Mouse (Mus musculus): ENCODE data around the gene Slc24a4. TPM values are rescaled to one million over a fixed set of nuclear protein-coding genes. Genes with fewer than 3 reads are reported as not detected.
"Not testable (repeated sequence)": the region's sequence is repeated elsewhere in the genome, so short reads cannot be mapped to it uniquely, and the experiment has no call there.

Slc24a4 gene
- polyA plus RNA-seq, 1 experiment from 2014 or later, result not detected

- no peak overlapping the region for H3K4me3 ChIP-seq (ENCODE audit: inconsistent target)
- 96% methylated on average over 4 of the region's 4 CpGs for WGBS (ENCODE audit: missing documents)
- H3K79me2 ChIP-seq (ENCODE audit: inconsistent target), result no peaks in the 10 kb centered on the region
- no peak overlapping the region for H3K27ac ChIP-seq
- no peaks in the 10 kb centered on the region for H3K36me3 ChIP-seq (ENCODE audit: inconsistent target)
Observed at GRCm38 (mm10) chr12:102250316-102250715, 121.8 kb downstream of the Slc24a4 start.

- no peaks in the 10 kb centered on the region for H3K36me3 ChIP-seq (ENCODE audit: inconsistent target)
- no peaks in the 10 kb centered on the region for H3K79me2 ChIP-seq (ENCODE audit: inconsistent target)
- 67% methylated on average over 3 of the region's 3 CpGs for WGBS (ENCODE audit: missing documents)
- no peak overlapping the region for H3K27ac ChIP-seq
- no peak overlapping the region for H3K4me3 ChIP-seq (ENCODE audit: inconsistent target)
Observed at GRCm38 (mm10) chr12:102251070-102251469, 122.5 kb downstream of the Slc24a4 start.

- H3K27ac ChIP-seq, result no peak overlapping the region
- H3K4me3 ChIP-seq (ENCODE audit: inconsistent target), result no peak overlapping the region
- H3K79me2 ChIP-seq (ENCODE audit: inconsistent target), result no peaks in the 10 kb centered on the region
- 94% methylated on average over 3 of the region's 3 CpGs for WGBS (ENCODE audit: missing documents)
- H3K36me3 ChIP-seq (ENCODE audit: inconsistent target), result no peaks in the 10 kb centered on the region
Observed at GRCm38 (mm10) chr12:102251985-102252384, 123.5 kb downstream of the Slc24a4 start.

GRCm38 (mm10) chr12:102252525-102252924 lies 124.0 kb downstream of the Slc24a4 start:
- Histone ChIP-seq H3K27ac (no peak overlapping the region), H3K36me3 (ENCODE audit: inconsistent target) (no peaks in the 10 kb centered on the region), H3K4me3 (ENCODE audit: inconsistent target) (no peak overlapping the region), H3K79me2 (ENCODE audit: inconsistent target) (no peaks in the 10 kb centered on the region)
- WGBS (ENCODE audit: missing documents), result 0% methylated on average over 1 of the region's 1 CpGs

DNA sequence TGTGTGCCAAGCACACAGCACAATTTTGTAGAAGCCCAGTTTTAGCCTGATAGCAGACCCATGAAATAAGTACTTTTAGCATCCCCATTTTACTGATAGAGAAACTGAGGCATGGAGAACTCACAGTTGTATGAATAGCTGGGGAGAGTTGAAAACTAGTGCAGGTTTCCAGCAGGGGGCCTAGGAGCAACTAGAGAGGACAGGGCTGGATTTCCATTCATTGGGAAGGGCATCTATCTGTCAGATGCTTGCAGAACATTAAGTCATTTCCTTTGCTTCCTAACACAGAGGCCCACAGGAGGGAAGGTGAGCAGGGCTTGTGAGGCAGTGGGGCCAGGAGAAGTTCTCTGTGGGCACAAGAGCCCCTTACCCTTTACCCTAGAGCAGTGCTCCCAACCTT lies 126.5 kb downstream of the Slc24a4 start:
- no peak overlapping the region for H3K27ac ChIP-seq
- no peaks in the 10 kb centered on the region for H3K79me2 ChIP-seq (ENCODE audit: inconsistent target)
- no peak overlapping the region for H3K4me3 ChIP-seq (ENCODE audit: inconsistent target)
- no peaks in the 10 kb centered on the region for H3K36me3 ChIP-seq (ENCODE audit: inconsistent target)

GRCm38 (mm10) chr12:102258522-102259112 lies 130.1 kb downstream of the Slc24a4 start:
- whole genome bisulfite sequencing (ENCODE audit: missing documents), result 58% methylated on average over 3 of the region's 3 CpGs
- Histone ChIP-seq H3K79me2 (ENCODE audit: inconsistent target) (no peaks in the 10 kb centered on the region), H3K27ac (no peak overlapping the region), H3K36me3 (ENCODE audit: inconsistent target) (no peaks in the 10 kb centered on the region), H3K4me3 (ENCODE audit: inconsistent target) (no peak overlapping the region)

DNA sequence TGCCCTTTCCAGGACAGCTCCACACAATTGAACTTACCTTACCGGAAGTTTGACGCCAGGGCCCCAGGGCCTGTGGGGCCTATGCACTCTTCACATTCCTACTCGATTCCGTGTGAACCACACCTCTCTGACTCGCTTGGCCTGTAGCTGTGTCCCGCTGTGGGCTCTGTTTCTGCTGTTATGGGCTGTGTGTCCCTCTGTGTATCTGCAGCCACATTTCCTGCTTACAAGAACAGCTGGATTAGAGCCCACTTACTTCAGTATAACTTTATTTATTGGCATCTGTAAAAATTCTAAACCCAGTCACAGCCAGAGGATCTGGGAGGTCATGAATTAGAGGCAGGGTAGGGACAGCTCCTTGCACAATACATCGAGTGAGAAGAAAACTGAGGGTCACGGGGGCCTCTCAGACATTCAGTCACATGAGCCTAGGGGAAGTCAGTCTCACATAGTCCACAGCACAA lies 133.4 kb downstream of the Slc24a4 start:
- Histone ChIP-seq H3K79me2 (ENCODE audit: inconsistent target) (no peaks in the 10 kb centered on the region), H3K4me3 (ENCODE audit: inconsistent target) (no peak overlapping the region), H3K36me3 (ENCODE audit: inconsistent target) (no peaks in the 10 kb centered on the region), H3K27ac (no peak overlapping the region)
- 67% methylated on average over 8 of the region's 8 CpGs for WGBS (ENCODE audit: missing documents)

GRCm38 (mm10) chr12:102262809-102263208 lies 134.3 kb downstream of the Slc24a4 start:
- H3K27ac ChIP-seq, result no peak overlapping the region
- 91% methylated on average over 2 of the region's 2 CpGs for WGBS (ENCODE audit: missing documents)

DNA sequence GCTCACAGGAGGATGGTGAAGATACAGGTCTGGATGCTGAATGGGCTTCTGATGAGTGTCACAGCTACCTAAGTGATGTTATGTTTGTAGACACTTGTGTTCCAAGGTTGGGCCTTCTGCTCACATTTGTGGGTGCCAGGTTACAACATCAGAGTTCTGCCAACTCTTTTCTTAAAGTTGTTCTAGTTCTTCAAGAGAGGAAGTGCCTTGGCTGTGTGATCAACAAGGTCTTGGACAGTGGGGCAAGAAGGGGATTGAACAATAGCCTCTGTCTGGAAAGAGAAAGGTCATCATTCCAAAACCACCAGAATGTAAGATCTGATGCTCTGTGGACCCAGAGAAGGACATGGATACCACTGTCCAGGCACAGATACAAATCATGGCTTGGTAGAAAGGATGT lies 134.7 kb downstream of the Slc24a4 start:
- Histone ChIP-seq H3K27ac (no peak overlapping the region), H3K4me3 (ENCODE audit: inconsistent target) (no peak overlapping the region)

More at GRCm38 (mm10) chr12:102262809-102263208, 134.3 kb downstream of the Slc24a4 start:
- H3K79me2 ChIP-seq (ENCODE audit: inconsistent target), result no peaks in the 10 kb centered on the region
- no peak overlapping the region for H3K4me3 ChIP-seq (ENCODE audit: inconsistent target)
- no peaks in the 10 kb centered on the region for H3K36me3 ChIP-seq (ENCODE audit: inconsistent target)

DNA sequence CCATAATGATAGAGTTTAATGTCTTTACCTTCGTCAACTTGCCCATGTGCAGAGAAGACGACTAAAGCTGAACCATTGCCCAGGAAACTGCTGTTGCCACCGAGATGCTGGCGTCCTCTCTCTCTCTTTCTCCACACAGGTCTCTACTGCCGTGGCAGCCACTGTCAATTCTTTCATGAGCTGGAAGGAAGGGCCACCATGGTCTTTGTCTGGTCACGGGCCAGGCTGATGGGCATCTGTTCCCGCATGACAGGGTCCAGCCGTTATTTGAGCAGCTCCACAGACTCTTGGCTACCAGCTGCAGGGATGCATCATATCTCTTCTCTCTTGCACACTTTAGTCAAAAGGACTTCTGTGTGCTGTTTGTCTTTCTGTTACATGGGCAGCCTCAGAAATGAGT lies 137.9 kb downstream of the Slc24a4 start:
- Histone ChIP-seq H3K79me2 (ENCODE audit: inconsistent target) (no peaks in the 10 kb centered on the region), H3K4me3 (ENCODE audit: inconsistent target) (no peak overlapping the region), H3K27ac (no peak overlapping the region), H3K36me3 (ENCODE audit: inconsistent target) (no peaks in the 10 kb centered on the region)
- WGBS (ENCODE audit: missing documents), result 89% methylated on average over 8 of the region's 8 CpGs

More for the DNA sequence above, 134.7 kb downstream of the Slc24a4 start:
- H3K36me3 ChIP-seq (ENCODE audit: inconsistent target), result no peaks in the 10 kb centered on the region
- H3K79me2 ChIP-seq (ENCODE audit: inconsistent target), result no peaks in the 10 kb centered on the region

DNA sequence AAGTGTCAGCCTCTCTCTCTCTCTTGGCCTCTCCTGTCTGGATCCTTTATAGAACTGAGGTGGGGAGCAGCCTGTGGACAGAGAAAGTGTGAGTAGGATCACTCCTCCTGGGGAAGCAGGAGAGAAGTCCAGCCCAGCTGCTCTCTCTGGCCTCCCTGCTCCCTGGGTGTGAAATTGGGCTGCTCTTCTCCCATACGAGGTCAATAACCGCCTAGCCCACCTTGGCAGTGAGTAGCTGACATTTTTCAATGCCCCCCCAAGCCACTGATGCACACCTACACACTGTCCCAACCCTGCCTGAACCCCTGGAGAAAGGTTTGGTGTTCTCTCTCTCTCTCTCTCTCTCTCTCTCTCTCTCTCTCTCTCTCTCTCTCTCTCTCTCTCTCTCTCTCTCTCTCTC lies 140.6 kb downstream of the Slc24a4 start:
- no peaks in the 10 kb centered on the region for H3K36me3 ChIP-seq (ENCODE audit: inconsistent target)
- WGBS (ENCODE audit: missing documents), result 88% methylated on average over 2 of the region's 2 CpGs
- no peak overlapping the region for H3K4me3 ChIP-seq (ENCODE audit: inconsistent target)

GRCm38 (mm10) chr12:102270776-102271405 lies 142.4 kb downstream of the Slc24a4 start:
- 77% methylated on average over 6 of the region's 6 CpGs for WGBS (ENCODE audit: missing documents)
- Histone ChIP-seq H3K79me2 (ENCODE audit: inconsistent target) (no peaks in the 10 kb centered on the region), H3K36me3 (ENCODE audit: inconsistent target) (no peaks in the 10 kb centered on the region), H3K4me3 (ENCODE audit: inconsistent target) (no peak overlapping the region), H3K27ac (no peak overlapping the region)

More for the DNA sequence above, 140.6 kb downstream of the Slc24a4 start:
- Histone ChIP-seq H3K27ac (no peak overlapping the region), H3K79me2 (ENCODE audit: inconsistent target) (no peaks in the 10 kb centered on the region)

GRCm38 (mm10) chr12:102271447-102271846 lies 142.9 kb downstream of the Slc24a4 start:
- H3K4me3 ChIP-seq (ENCODE audit: inconsistent target), result no peak overlapping the region
- no peaks in the 10 kb centered on the region for H3K36me3 ChIP-seq (ENCODE audit: inconsistent target)
- H3K27ac ChIP-seq, result no peak overlapping the region
- 83% methylated on average over 4 of the region's 4 CpGs for WGBS (ENCODE audit: missing documents)
- H3K79me2 ChIP-seq (ENCODE audit: inconsistent target), result no peaks in the 10 kb centered on the region

DNA sequence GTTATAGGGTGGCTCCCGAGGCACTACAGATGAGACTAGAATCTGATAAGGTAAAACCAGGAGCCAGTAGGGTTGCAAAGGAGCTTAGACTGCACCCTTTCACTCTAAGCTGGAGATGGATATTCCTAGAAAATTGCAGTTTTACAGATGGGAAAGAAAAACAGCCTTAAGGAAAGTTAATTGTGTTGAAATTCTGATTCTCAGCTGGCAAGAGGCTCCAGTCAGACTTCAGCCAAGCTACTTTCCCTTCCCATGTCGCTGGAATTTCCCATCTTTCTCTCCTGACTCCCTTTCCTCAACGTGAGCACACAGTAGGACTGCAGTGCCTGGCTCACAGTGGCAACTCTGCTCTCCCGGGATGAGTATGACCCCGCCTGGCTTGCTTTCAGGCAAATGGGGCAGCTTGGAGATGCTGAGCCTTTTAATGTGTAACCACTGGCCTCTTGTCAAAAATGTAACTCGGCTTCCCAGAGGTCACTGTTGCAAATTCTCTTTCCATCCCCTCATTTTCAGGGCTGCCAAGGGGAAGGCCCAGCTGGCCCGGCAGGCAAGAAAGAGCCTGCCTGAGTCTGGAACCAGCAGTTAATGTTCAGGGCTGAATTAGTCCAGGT lies 147.4 kb downstream of the Slc24a4 start:
- Histone ChIP-seq H3K36me3 (ENCODE audit: inconsistent target) (no peaks in the 10 kb centered on the region), H3K4me3 (ENCODE audit: inconsistent target) (no peak overlapping the region), H3K27ac (no peak overlapping the region), H3K79me2 (ENCODE audit: inconsistent target) (no peaks in the 10 kb centered on the region)
- 86% methylated on average over 7 of the region's 7 CpGs for WGBS (ENCODE audit: missing documents)

DNA sequence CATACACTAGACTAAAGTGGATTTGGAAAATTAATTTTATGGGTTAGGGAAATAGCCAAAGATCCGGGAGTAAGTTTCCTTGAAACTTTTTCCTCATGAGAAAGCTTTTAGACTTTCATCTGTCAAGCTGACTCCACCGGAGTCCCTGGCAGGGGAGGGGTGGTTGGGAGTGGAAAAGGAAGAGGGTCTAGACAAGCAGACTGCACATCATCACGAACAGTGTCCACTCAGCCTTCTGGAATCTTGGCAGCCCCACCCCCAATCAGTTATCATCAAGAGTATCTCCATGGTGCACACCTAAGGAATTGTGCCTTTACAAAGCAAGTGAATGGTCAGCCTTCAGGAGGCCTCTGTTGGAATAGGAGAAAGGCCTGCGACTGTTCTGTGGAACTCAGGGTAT lies 151.8 kb downstream of the Slc24a4 start:
- H3K36me3 ChIP-seq (ENCODE audit: inconsistent target); H3K27ac ChIP-seq; H3K4me3 ChIP-seq (ENCODE audit: inconsistent target): not testable (repeated sequence)
- peaks cover 18% of the 10 kb centered on the region for H3K79me2 ChIP-seq (ENCODE audit: inconsistent target)
- WGBS (ENCODE audit: missing documents), result 97% methylated on average over 3 of the region's 4 CpGs

Measured in macrophage (primary cell).